Mouse (Mus musculus) spleen, adult 2 months (tissue): Measurements from ENCODE around the gene Cacnb2. TPM values are rescaled to one million over a fixed set of nuclear protein-coding genes. Genes with fewer than 3 reads are reported as not detected.

ENCODE experiments used
- DNase-seq, 2 experiments: peaks; one replicate each; pipeline versions ENCODE4 v3.0.0 to v3.0.0-alpha.2; 2012 to 2021; ENCODE audit warnings: low spot score in 2 of 2, low read depth in 1 of 2
- H3K27ac ChIP-seq: fragments of 200-500 bp; 2 replicates; pipeline ENCODE4 v1.5.1; 2012; ENCODE audit warnings: low read length, inconsistent platforms; ENCODE audit not compliant: insufficient read depth
- H3K27me3 ChIP-seq: fragments of 200-500 bp; 2 replicates; pipeline ENCODE4 v1.6.1; 2012; ENCODE audit warnings: mild to moderate bottlenecking, moderate library complexity, low read length, inconsistent platforms; ENCODE audit not compliant: control insufficient read depth, insufficient read depth
- H3K36me3 ChIP-seq: fragments of 200-500 bp; 2 replicates; pipeline ENCODE4 v1.6.1; 2012; ENCODE audit warnings: mild to moderate bottlenecking, low read length, inconsistent platforms; ENCODE audit not compliant: control insufficient read depth, insufficient read depth
- H3K4me1 ChIP-seq: fragments of 200-500 bp; 2 replicates; pipeline ENCODE4 v1.6.1; 2011; ENCODE audit warnings: inconsistent platforms; ENCODE audit not compliant: control insufficient read depth, insufficient read depth, insufficient read length
- H3K4me3 ChIP-seq: fragments of 200-500 bp; 2 replicates; pipeline ENCODE4 v1.5.1; 2011; ENCODE audit warnings: mild to moderate bottlenecking, inconsistent platforms; ENCODE audit not compliant: insufficient read depth, insufficient read length; ENCODE audit errors: extremely low read depth
- CTCF ChIP-seq: fragments of 200-500 bp; IDR thresholded peaks from 2 replicates; pipeline ENCODE4 v1.5.1; 2011; ENCODE audit warnings: mild to moderate bottlenecking, inconsistent platforms; ENCODE audit not compliant: insufficient read depth, insufficient read length, insufficient replicate concordance; ENCODE audit errors: extremely low read depth
- POLR2A ChIP-seq: fragments of 200-500 bp; IDR thresholded peaks from 2 replicates; pipeline ENCODE4 v1.6.1; 2011; ENCODE audit warnings: low read depth, low read length, inconsistent platforms
- WGBS: fragments of 180-500 bp; shearing (Covaris S2); methylation state at CpG from one replicate; pipeline ENCODE4 v1.1.7; 2018; 5-methylcytosine and 5-hydroxymethylcytosine counted together
- polyA plus RNA-seq: library from polyadenylated mRNA; depleted of rRNA; stranded (reverse); fragments of >200 nt; gene quantifications from 2 replicates; pipeline ENCODE4 v1.2.3, GENCODE M21; 2012

Cacnb2 gene
- polyA plus RNA-seq, 1 experiment, result 0.37 TPM

DNA sequence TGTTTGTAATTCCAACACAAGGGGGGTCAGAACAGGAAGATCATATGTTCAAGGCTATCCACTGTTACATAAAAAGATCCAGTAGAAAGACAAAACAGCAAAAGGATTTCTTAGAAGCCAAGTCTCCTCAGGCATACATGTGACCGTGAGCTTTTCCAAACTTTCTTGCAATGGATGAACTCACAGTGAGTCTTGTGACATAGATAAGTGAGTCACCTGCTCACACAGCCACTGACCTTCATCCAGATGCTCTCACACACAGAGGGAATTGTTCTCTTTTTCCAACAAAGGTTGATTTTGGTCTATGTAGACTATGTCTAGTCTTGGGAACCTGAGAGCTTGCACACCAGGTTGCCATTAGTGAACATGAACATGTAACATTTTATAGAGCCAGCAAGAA lies 166.6 kb downstream of the Cacnb2 start:
- no peak for DNase-seq
- H3K36me3 ChIP-seq, result no peaks in the 10 kb centered on the region
- no peak overlapping the region for H3K4me3 ChIP-seq
- no peaks in the 10 kb centered on the region for H3K27me3 ChIP-seq
- WGBS, result 90% methylated on average over 1 of the region's 1 CpGs
- H3K27ac ChIP-seq, result no peak overlapping the region
- TF ChIP-seq CTCF, result no peak
- no peak for TF ChIP-seq POLR2A
- no peaks in the 10 kb centered on the region for H3K4me1 ChIP-seq

DNA sequence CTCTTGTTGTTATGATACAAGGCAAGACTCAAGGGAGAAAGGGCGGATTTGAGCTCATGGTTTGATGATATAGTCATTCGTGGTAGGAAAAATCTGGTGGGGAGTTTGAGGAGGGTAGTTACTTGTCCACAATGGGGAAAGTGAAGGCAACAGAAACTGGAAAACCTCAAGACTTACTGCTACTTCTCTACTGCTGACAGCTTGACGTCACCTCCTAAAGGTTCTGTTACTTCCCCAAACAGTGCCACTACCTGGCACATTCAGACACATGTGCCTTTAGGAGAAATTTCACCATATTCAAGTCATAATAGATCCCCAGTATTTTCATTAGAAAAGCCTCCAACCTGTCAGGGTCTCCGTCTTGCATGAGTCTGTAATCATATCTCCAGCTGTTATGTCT lies 167.7 kb downstream of the Cacnb2 start:
- H3K4me3 ChIP-seq, result no peak overlapping the region
- WGBS, result 49% methylated on average over 4 of the region's 4 CpGs

DNA sequence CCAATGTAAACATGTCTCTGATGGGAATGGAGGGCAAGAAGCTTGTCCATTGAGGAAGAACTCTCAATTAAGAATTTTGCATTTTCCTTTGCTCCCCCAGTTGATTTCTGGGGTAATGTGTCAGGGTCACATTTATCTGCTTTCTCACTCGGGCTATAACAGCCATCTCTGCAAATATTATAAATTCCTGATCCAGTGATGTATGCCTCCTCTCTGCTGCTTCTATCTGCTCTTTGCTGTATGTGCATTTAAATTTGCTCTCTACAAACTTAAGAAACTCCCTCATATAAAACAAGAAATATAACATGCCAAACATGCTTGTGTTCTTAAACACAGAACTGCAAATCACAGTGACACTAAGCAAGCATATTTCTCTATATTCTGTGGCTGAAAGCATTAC lies 171.5 kb downstream of the Cacnb2 start:
- no peak for TF ChIP-seq CTCF
- TF ChIP-seq POLR2A, result no peak
- Histone ChIP-seq H3K4me1 (no peaks in the 10 kb centered on the region), H3K4me3 (no peak overlapping the region), H3K27me3 (no peaks in the 10 kb centered on the region), H3K27ac (no peak overlapping the region), H3K36me3 (no peaks in the 10 kb centered on the region)
- 76% methylated on average over 1 of the region's 1 CpGs for WGBS
- no peak for DNase-seq

More for the DNA sequence above, 167.7 kb downstream of the Cacnb2 start:
- H3K27ac ChIP-seq, result no peak overlapping the region
- H3K36me3 ChIP-seq, result no peaks in the 10 kb centered on the region
- no peak for DNase-seq
- TF ChIP-seq CTCF (no peak), POLR2A (no peak)
- no peaks in the 10 kb centered on the region for H3K27me3 ChIP-seq
- no peaks in the 10 kb centered on the region for H3K4me1 ChIP-seq

DNA sequence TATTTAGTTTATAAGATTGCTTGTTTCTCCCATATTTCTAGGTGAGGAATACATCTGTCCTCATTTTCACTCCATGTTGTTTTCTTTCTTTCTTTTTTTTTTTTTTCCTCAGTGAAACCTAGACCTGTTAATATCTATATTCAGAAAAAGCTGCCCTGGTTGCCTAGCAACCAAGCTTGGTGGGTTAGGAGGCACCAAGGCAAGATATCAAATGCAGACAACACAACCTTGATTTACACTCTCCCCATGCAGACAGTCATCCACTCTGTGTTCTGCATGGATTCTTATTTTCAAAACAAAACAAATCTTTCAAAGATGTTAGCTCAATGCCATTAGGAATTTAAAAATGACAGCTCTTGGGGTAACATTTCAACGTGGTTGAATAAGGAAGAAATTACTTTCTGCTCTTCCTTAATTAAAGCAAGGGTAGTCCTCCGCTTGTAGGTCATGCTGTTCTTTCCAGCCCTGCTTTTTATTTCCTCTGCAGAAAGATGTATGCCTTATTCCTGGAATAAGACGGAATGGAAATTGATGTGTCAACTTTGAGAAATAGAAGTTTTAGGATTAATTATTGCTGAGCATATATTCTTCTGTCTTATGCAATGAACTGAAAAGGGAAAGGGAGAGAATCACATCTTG lies 172.1 kb downstream of the Cacnb2 start:
- Histone ChIP-seq H3K4me1 (no peaks in the 10 kb centered on the region), H3K36me3 (no peaks in the 10 kb centered on the region), H3K4me3 (no peak overlapping the region), H3K27me3 (no peaks in the 10 kb centered on the region), H3K27ac (no peak overlapping the region)
- no peak for TF ChIP-seq POLR2A
- no peak for TF ChIP-seq CTCF
- no peak for DNase-seq
- WGBS, result 80% methylated on average over 3 of the region's 3 CpGs

DNA sequence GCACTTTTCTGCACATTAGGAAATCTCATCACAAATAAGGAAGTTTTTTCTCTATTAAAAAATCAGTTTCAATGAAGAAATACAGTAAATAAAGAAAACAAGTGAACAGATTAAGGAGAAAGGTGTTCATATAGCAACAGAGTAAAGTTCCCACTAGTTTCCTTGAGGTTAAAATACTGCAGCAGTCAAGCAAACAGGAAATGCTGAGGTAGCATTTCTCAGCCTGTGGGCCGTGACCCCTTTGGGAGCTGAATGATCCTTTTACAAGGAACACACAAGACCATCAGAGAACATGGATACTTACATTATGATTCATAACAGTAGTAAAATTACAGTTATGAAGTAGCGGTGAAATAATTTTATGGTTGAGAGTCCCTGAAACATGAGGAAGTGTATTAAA lies 185.1 kb downstream of the Cacnb2 start:
- WGBS, result 87% methylated on average over 2 of the region's 2 CpGs
- Histone ChIP-seq H3K27me3 (no peaks in the 10 kb centered on the region), H3K4me1 (no peaks in the 10 kb centered on the region), H3K36me3 (no peaks in the 10 kb centered on the region), H3K27ac (no peak overlapping the region), H3K4me3 (no peak overlapping the region)
- TF ChIP-seq CTCF (no peak), POLR2A (no peak)
- no peak for DNase-seq

DNA sequence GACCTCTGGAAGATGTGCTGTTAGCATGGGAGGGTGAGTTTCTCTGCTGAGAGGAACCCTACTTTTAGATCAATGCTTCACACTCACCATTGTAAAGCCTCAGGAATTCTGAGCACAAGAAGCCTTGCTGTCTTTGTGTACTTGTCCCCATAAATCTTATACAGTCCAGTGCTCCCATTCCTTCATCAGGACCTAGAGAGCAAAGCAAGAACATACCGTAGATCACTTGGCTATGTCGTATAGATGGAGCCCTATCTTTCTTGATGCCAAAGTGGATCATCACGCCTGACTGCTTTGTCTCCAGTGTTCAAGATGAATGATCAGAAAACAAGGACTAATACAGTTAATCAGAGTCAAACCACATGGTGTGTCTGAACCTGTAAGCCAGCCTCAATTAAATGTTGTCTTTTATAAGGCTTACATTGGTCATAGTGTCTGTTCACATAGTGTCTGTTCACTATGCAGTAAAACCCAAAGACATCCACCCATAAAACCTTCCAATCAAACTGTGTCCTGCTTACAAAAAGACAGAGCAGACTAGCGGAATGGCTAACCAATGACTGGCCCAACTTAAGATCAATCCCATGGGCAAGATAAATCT lies 198.7 kb downstream of the Cacnb2 start:
- no peak for TF ChIP-seq CTCF
- TF ChIP-seq POLR2A, result no peak
- DNase-seq, result no peak
- Histone ChIP-seq H3K27ac (no peak overlapping the region), H3K36me3 (no peaks in the 10 kb centered on the region), H3K4me3 (no peak overlapping the region), H3K4me1 (no peaks in the 10 kb centered on the region), H3K27me3 (no peaks in the 10 kb centered on the region)
- 91% methylated on average over 4 of the region's 4 CpGs for WGBS

DNA sequence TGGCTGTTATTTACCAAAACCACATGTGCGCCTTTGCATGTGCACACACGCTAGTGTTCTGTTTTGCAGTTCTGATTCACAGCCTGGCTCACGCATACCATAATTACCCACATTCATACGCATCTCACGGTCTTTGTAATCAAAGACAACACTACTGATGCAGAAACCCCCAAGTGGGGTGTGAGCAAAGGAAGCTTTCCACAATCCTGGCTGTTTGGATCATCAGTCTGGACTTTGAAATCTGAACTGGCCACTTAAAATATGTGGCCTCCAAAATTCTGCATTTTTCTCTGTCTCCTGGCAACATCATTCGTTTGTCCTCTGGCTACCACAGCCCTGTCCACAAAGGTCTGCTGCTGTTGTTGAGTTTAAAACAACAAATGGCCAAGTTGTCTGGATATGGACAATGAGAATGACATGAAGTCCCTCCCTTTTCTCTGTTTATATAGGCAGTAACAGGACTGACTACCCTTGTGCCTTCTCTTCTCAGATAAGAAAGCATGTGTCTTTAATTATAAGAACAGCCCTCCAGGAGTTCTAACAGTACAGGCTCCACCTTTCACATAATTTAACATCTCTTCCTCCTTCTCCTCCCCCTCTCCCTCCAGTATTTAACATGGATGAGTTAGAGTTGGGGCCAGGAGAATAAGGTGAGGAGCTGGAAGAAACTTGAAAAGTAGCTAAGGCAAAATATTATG lies 204.9 kb downstream of the Cacnb2 start:
- Histone ChIP-seq H3K27ac (no peak overlapping the region), H3K27me3 (no peaks in the 10 kb centered on the region), H3K4me1 (no peaks in the 10 kb centered on the region), H3K4me3 (no peak overlapping the region), H3K36me3 (no peaks in the 10 kb centered on the region)
- no peak for TF ChIP-seq CTCF
- DNase-seq, result no peak
- 91% methylated on average over 6 of the region's 6 CpGs for WGBS
